Mouse (Mus musculus) spleen, adult 10 weeks (tissue): Measurements from ENCODE around the gene 4931428F04Rik. TPM values are rescaled to one million over a fixed set of nuclear protein-coding genes. Genes with fewer than 3 reads are reported as not detected.

ENCODE experiments used
- polyA plus RNA-seq: library from polyadenylated mRNA; stranded (reverse); fragments of 350-450 nt; fragmentation: Illumina TruSeq; extraction: RNeasy Lipid Tissue Mini Kit (QIAGEN cat#74804); gene quantifications from one replicate; pipeline ENCODE4 v1.2.3, GENCODE M21; 2015; ENCODE audit warnings: low replicate concordance; ENCODE audit not compliant: insufficient read depth

4931428F04Rik gene
- 4.4 TPM for polyA plus RNA-seq

DNA sequence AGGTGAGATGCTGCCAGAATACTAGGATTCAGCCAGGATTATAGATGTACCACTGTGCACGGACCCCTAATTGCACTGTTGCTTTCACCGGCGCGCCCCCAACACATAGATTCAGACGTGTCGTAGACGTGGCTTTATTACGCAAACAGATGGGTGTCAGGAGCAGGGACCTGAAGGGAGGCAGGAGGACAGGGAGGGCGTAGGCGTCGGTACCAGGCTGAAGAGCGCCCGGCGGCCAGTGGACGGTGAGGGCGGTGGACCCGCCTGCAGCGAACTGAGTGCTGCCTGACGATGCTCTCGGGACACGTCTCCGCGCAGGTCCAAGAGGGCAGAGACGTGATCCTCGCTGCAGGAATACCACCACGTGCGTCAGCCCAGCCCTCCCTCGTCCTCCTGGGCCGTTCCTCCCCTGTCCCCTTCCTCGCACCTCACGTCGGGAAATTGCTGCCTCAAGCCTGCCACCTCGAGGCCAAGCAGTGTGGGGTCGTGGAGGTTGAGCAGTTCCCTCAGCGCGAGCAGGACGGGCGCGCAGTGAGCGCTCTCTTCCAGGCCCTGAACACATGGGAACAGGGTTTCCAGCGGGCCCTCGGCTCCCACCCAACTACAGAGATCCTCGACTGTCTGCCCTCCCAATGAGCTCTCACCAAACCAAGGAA lies at the start of gene 4931428F04Rik:
TSS of gene 4931428F04Rik (minus strand) at position 60 of the 656 bp plus-strand sequence.

DNA sequence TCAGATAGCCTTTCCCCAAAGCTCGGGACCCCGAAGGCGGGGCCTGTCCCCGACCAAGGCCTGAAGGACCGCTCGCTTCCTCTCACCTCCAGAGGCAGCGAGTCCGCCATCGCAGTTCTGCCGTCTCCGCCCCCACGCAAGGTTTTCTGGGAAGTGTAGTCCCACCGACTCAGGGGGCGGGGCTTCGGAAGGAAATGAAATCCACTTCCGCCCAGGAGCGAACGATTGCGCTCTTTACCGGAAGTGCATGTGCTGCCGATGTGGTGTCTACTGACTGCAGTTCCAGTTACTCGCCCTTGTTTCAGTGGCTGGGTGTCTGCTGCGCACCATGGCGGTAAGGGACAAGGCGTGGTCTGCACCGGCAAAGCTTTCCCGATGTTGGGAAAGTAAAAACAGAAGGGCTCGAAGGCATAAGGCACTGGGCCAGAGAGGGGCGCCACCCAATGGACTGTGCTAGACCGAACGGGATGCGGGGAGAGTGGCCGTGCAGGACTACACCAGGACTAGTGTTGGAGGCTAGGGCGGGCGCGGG lies 36.5 kb upstream of the 4931428F04Rik start, which contains the start of the genes Lrrc29 and Tmem208:
TSS of gene Lrrc29 (minus strand) at position 138 of the 532 bp plus-strand sequence.
TSS of gene Tmem208 (plus strand) at position 214 of the 532 bp plus-strand sequence.

GRCm38 (mm10) chr8:105305211-105306145 lies 15.8 kb upstream of the 4931428F04Rik start, which contains the start of gene Elmo3:
Gene Elmo3, plus strand, starts transcription at chr8:105305601.

DNA sequence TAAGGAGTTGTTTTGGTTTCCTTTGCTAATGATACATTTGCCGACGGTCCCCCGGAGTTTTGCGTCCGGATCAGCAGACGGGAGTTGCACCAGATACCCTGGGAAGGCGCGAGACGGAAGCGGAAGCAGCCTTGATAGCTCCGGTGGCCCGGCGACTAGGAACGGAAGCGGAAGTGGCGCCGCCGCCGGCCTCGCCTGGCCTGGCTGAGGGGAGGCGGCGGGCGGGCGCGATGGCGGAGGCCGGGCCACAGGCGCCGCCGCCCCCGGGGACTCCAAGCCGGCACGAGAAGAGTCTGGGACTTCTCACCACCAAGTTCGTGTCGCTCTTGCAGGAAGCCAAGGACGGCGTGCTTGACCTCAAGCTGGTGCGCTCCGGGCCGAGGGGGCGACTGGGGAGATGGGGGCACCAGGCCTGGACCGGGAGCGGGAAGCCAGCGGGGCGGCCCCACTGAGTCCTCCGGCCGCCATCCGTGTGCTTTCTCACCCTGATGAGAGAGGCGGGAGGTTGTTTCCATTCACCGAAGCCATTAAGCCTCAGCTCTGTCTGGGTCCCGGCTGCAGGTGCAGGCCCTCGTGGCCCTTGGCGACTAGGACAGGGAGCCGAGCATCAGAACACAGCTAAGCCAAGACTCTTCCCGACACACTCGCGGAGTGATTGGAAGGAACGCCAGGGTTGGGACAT lies 8.0 kb upstream of the 4931428F04Rik start, which contains the start of gene E2f4:
TSS of gene E2f4 (plus strand) at position 153 of the 682 bp plus-strand sequence.

DNA sequence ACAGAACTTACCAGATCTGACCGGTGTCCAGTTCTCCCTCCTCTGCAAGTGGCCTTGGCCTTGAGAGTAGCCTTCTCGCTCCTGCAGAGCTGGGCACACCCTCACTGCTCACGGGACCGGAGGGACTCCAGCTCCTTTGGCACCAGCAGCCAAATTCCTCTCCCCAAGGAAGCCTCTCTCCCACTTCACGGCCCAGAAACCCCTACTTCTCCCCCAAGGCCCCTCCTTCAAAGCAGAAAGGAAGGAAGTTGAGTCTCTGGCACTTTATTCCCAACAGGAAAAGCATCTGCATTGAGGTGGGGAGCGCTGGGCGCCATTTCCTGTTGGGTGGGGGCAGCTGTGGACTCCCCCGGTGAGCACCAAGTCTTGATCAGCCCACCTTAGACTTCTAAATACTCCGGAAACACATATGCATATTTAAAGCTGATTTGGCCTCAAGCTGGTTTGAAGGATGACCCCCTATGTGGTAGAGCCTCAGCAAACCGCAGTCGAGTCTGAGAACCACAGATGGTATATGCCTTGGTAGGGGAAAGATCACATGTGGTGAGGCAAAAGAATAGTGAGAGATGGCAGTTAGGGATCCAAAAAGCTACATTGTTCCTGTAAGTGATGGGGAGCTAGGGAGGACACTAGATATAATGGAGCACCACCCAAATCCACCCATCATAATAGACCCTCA lies 6.4 kb upstream of the 4931428F04Rik start, which contains the start of gene Exoc3l:
TSS of gene Exoc3l (minus strand) at position 207 of the 679 bp plus-strand sequence.

DNA sequence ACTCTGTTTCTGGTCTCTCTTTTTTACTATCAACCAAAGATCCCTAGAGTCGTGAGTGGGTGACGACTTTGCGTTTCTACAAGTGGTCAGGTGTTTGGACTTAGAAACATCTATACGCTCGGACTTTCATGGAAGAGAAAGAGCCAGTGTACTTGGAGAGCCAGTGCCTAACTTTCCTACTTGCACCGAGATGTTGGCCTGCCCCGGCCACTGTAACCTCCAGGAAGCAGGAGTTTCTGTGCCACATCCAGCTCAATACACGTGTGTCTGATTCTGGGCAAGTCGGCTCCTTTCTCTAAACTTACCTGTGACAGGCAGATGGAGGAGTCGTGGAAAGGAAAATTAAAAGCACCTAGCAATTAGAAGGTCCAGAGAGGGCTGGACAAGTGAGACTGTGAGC lies 13.8 kb downstream of the 4931428F04Rik start, which contains the start of gene Nol3:
TSS of gene Nol3 (plus strand) at position 301 of the 400 bp plus-strand sequence.

GRCm38 (mm10) chr8:105269461-105269947 lies 20.2 kb downstream of the 4931428F04Rik start, which contains the start of gene Hsf4:
Gene Hsf4, plus strand, starts transcription at chr8:105269801.

GRCm38 (mm10) chr8:105264024-105264982 lies 25.4 kb downstream of the 4931428F04Rik start, which contains the start of the genes Tradd and Fbxl8:
Gene Tradd, minus strand, starts transcription at chr8:105264609.
Gene Fbxl8, plus strand, starts transcription at chr8:105264648.

DNA sequence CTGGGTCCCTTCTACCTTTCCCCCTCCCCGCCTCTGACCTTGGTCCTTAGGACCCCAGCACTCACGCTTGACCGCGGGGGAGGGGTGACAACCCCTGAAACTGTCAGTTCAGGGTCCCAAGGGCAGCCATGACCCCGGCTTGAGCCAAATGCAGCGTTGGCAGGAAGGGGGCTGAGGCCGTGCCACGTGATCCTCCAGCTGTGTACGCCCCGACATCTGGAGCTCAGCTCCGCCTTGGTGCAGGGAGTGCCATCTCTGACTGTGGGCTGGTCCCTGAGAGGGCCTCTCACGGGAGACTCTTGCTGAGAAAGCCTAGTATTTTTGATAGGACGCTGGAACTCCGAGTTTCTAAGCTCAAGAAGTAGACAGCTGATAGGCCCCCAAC lies 34.7 kb downstream of the 4931428F04Rik start, which contains the start of gene B3gnt9:
TSS of gene B3gnt9 (minus strand) at position 188 of the 385 bp plus-strand sequence.

Other genes with a start within 250 kb of the 4931428F04Rik start
- not detected for gene Ces3a, start 241.3 kb downstream of the 4931428F04Rik start, polyA plus RNA-seq
- gene Ces3b, start 206.1 kb downstream of the 4931428F04Rik start, polyA plus RNA-seq, result not detected
- not detected for gene Ces4a, start 158.1 kb downstream of the 4931428F04Rik start, polyA plus RNA-seq
- gene Cbfb, start 119.2 kb downstream of the 4931428F04Rik start, polyA plus RNA-seq, result 149 TPM
- 22.6 TPM for gene D230025D16Rik, start 64.7 kb downstream of the 4931428F04Rik start, polyA plus RNA-seq
- gene B3gnt9, start 34.7 kb downstream of the 4931428F04Rik start, polyA plus RNA-seq, result 4.9 TPM
- 12.7 TPM for gene Tradd, start 25.3 kb downstream of the 4931428F04Rik start, polyA plus RNA-seq
- 3.3 TPM for gene Fbxl8, start 25.2 kb downstream of the 4931428F04Rik start, polyA plus RNA-seq
- 0.29 TPM for gene Hsf4, start 20.1 kb downstream of the 4931428F04Rik start, polyA plus RNA-seq
- gene Nol3, start 13.7 kb downstream of the 4931428F04Rik start, polyA plus RNA-seq, result 0.59 TPM
- gene Exoc3l, start 6.2 kb upstream of the 4931428F04Rik start, polyA plus RNA-seq, result 7.8 TPM
- 61.9 TPM for gene E2f4, start 7.8 kb upstream of the 4931428F04Rik start, polyA plus RNA-seq
- 2.7 TPM for gene Elmo3, start 15.7 kb upstream of the 4931428F04Rik start, polyA plus RNA-seq
- 0.98 TPM for gene Lrrc29, start 36.4 kb upstream of the 4931428F04Rik start, polyA plus RNA-seq
- gene Tmem208, start 36.5 kb upstream of the 4931428F04Rik start, polyA plus RNA-seq, result 42.6 TPM
- gene Fhod1, start 58.1 kb upstream of the 4931428F04Rik start, polyA plus RNA-seq, result 19.5 TPM
- gene Slc9a5, start 59.0 kb upstream of the 4931428F04Rik start, polyA plus RNA-seq, result 1.6 TPM
- 0.21 TPM for gene Plekhg4, start 83.4 kb upstream of the 4931428F04Rik start, polyA plus RNA-seq
- gene Kctd19, start 123.6 kb upstream of the 4931428F04Rik start, polyA plus RNA-seq, result 0.73 TPM
- gene Lrrc36, start 123.7 kb upstream of the 4931428F04Rik start, polyA plus RNA-seq, result not detected
- gene Tppp3, start 181.7 kb upstream of the 4931428F04Rik start, polyA plus RNA-seq, result 1.5 TPM
- 5.3 TPM for gene Zdhhc1, start 207.0 kb upstream of the 4931428F04Rik start, polyA plus RNA-seq
- gene Hsd11b2, start 228.9 kb upstream of the 4931428F04Rik start, polyA plus RNA-seq, result not detected